8 mouse cellular contexts compared by ENCODE assay signal in the genomic region with DNA sequence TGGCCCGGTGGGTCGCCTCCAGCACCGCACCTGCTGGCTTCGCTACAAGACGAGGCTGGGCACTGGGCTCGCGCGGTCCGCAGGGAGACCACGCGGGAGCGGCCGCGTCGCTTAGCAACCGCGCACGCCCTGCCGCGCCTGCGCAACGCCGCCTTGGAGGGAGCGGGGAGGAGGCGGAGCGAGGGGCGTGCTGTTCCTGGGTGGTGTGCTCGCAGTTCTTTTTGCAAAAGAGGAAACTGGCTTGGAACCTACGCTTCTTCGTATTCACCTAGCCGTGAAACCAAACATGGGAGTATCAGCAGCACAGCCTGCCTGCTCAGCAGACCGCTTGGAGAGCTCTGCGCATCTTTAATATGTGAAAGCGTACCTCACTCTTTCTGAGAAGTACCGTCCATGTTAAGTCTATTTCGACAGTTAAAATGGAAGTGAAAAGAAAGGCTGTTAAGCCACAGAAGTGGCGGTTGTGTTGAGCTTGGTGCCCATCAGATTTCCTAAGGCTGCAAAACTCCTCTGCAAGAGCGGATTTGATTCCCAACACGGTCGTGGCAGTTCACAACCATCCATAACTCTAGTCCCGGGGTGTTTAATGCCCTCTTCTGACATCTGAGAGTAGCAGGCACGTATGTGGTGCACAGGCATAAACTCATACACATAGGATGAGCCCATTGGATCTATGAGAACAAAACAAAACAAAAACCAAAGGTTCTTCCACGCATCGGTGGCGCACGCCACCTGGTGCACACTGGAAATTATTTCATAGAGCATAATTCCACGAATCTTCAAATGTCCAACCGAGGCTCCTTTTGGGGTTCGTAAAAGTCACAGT. TPM values are rescaled to one million over a fixed set of nuclear protein-coding genes. Genes with fewer than 3 reads are reported as not detected.
A peak's percentile ranks its signal among the peaks of the same experiment; 100 is the strongest.
DNase-seq lines count a peak whose midpoint lies in the region; TF ChIP-seq lines count a peak whose summit lies in the region.

Gene Dyrk3, minus strand, starts transcription at position 150 of the 826 bp plus-strand sequence.

- peak; percentile 56; the same call in 1 of the 2 replicates for TF ChIP-seq POLR2A in cerebellum, adult 2 months (IDR thresholded peaks at IDR 0.05; ENCODE audit: borderline replicate concordance, insufficient read depth, low read length)

- DNase-seq in MEL-GATA-1-ER (ENCODE audit: extremely low read depth, low read depth): peak; percentile 92
- peak; percentile 87 to 89 for DNase-seq in cerebellum, adult 2 months
- DNase-seq in forelimb bud, embryonic 11.5 days (ENCODE audit: low read depth, low spot score): peak; percentile 90
- peak; percentile 93 for DNase-seq in hindbrain, embryonic 10.5 days (ENCODE audit: low spot score)
- DNase-seq in layer of hippocampus, postnatal 14 days (ENCODE audit: low spot score in 2 of 2): peak; percentile 89 to 92
- DNase-seq in lung, postnatal 14 days: peak; percentile 91
- DNase-seq in retina, adult 2 months (ENCODE audit: low read depth, low spot score): peak; percentile 79
- peak; percentile 89 to 92 for DNase-seq in thymus, postnatal 36 days

- no peak within 1 kb of the TSS for H3K27ac ChIP-seq in cerebellum, adult 2 months (ENCODE audit: insufficient read depth, low read length)
- H3K27ac ChIP-seq in hindbrain, embryonic 10.5 days: peak within 1 kb of the TSS; percentile 97

- no peaks in the 10 kb centered on the region for H3K27me3 ChIP-seq in cerebellum, adult 2 months (ENCODE audit: control insufficient read depth, insufficient read depth, low read length)
- H3K27me3 ChIP-seq in hindbrain, embryonic 10.5 days (ENCODE audit: insufficient read depth, poor library complexity, severe bottlenecking): no peaks in the 10 kb centered on the region

- H3K9me3 ChIP-seq in hindbrain, embryonic 10.5 days: no peaks in the 10 kb centered on the region

- H3K4me1 ChIP-seq in cerebellum, adult 2 months (ENCODE audit: control insufficient read depth, insufficient read depth, low read length): no peaks in the 10 kb centered on the region
- peaks cover 42% of the 10 kb centered on the region for H3K4me1 ChIP-seq in hindbrain, embryonic 10.5 days (replicated peaks)

- TF ChIP-seq CTCF in cerebellum, adult 2 months (IDR thresholded peaks at IDR 0.05; ENCODE audit: borderline replicate concordance, insufficient read depth, low read depth, low read length): peak; percentile 47; the same call in 1 of the 2 replicates

- WGBS in cerebellum, adult 2 months: 1% methylated on average over 49 of the region's 49 CpGs
- 8% methylated on average over 49 of the region's 49 CpGs for WGBS in hindbrain, embryonic 10.5 days

- peaks cover 16% of the 10 kb centered on the region for H3K36me3 ChIP-seq in hindbrain, embryonic 10.5 days

- peak within 1 kb of the TSS; percentile 96 for H3K4me3 ChIP-seq in cerebellum, adult 2 months (replicated peaks; ENCODE audit: insufficient read depth, low read depth, low read length)
- peak within 1 kb of the TSS; percentile 90 for H3K4me3 ChIP-seq in hindbrain, embryonic 10.5 days

RNA-seq across cellular contexts. Expression of gene Dyrk3, which starts in this region (rescaled TPM):
- polyA plus RNA-seq in cerebellum, adult 2 months (2012; rRNA removed): 2.9 and 4.1 TPM in 2 replicates
- 11.2 and 12.1 TPM in 2 replicates for polyA plus RNA-seq in hindbrain, embryonic 10.5 days (2016; fragmentation: Nextera tagmentation; extraction: Ambion mirVana)
- 10 to 100 TPM; 13.3 to 14.2 TPM for total RNA-seq in layer of hippocampus, postnatal 14 days (2021)
